Mouse (Mus musculus): ENCODE measurements at regions not wholly inside any gene's neighbourhood (a gene's known extent, or its start where the extent isn't known, plus 50 kb on each side); places are given as distances from the start of the nearest gene placed in this dataset.

DNA sequence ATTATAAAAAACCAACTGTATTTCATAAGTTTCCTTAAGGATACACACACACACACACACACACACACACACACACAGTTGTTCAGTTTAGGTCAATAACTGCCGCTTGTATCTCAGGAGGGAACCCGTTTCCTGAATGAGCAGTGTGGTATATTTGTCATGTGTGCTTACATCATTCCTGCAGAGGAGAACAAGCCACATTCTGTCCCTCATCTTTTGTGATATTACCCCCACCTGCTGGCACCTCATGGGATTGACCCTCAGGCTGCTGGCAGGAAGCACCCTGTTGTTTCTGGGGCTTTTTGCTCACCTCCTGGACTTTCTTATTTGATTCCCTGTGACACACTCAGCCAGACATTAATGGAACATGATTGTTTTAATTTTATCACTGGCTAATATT is 66.4 kb upstream of the Htr1a start:
- Histone ChIP-seq H3K9me3 (ENCODE audit: control insufficient read depth, low read length) (no peaks in the 10 kb centered on the region), H3K9ac (ENCODE audit: low read depth, low read length) (no peak overlapping the region)
- DNase-seq (ENCODE audit: low spot score): peak; percentile 57

DNA sequence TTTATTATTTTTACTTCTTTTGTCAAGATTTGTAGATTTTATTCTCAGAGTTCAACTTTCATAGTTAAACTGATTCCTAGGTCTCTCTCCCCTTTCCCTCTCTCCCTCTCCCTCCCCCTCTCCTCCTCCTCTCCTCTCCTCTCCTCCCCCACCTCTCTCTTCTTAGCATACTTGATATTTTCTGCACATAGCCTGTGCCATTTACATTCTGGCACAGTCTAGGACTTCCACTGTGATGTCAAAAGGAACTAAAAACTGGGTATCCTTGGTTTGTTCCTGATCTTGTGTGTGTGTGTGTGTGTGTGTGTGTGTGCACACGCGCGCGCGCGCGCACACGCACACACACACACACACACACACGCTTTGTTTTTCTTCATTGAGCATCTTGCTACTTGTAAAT is 64.9 kb upstream of the Htr1a start:
- H3K9me3 ChIP-seq (ENCODE audit: control insufficient read depth, low read length): no peaks in the 10 kb centered on the region
- no peaks in the 10 kb centered on the region for H3K36me3 ChIP-seq (ENCODE audit: control insufficient read depth, insufficient read depth, low read length)
- no peak overlapping the region for H3K27ac ChIP-seq (ENCODE audit: low read depth, low read length)
- H3K9ac ChIP-seq (ENCODE audit: low read depth, low read length): no peak overlapping the region
- H3K27me3 ChIP-seq (replicated peaks; ENCODE audit: control insufficient read depth, insufficient read depth, low read length): no peaks in the 10 kb centered on the region
- no peaks in the 10 kb centered on the region for H3K4me1 ChIP-seq (replicated peaks; ENCODE audit: control insufficient read depth, insufficient read depth, low read length)
- ATAC-seq (replicated peaks; ENCODE audit: low FRiP score) (no peak), DNase-seq (ENCODE audit: low spot score) (no peak)
- WGBS: 83% methylated on average over 9 of the region's 9 CpGs
- H3K4me3 ChIP-seq (ENCODE audit: low read depth, low read length): no peak overlapping the region
- no peak overlapping the region for H3K4me2 ChIP-seq

More for the DNA sequence above, 66.4 kb upstream of the Htr1a start:
- 8% methylated on average over 2 of the region's 2 CpGs for WGBS
- Histone ChIP-seq H3K4me3 (ENCODE audit: low read depth, low read length) (no peak overlapping the region), H3K4me1 (replicated peaks; ENCODE audit: control insufficient read depth, insufficient read depth, low read length) (no peaks in the 10 kb centered on the region), H3K27ac (ENCODE audit: low read depth, low read length) (no peak overlapping the region), H3K27me3 (replicated peaks; ENCODE audit: control insufficient read depth, insufficient read depth, low read length) (no peaks in the 10 kb centered on the region), H3K36me3 (ENCODE audit: control insufficient read depth, insufficient read depth, low read length) (no peaks in the 10 kb centered on the region), H3K4me2 (no peak overlapping the region)
- ATAC-seq (replicated peaks; ENCODE audit: low FRiP score): peak; percentile 86

DNA sequence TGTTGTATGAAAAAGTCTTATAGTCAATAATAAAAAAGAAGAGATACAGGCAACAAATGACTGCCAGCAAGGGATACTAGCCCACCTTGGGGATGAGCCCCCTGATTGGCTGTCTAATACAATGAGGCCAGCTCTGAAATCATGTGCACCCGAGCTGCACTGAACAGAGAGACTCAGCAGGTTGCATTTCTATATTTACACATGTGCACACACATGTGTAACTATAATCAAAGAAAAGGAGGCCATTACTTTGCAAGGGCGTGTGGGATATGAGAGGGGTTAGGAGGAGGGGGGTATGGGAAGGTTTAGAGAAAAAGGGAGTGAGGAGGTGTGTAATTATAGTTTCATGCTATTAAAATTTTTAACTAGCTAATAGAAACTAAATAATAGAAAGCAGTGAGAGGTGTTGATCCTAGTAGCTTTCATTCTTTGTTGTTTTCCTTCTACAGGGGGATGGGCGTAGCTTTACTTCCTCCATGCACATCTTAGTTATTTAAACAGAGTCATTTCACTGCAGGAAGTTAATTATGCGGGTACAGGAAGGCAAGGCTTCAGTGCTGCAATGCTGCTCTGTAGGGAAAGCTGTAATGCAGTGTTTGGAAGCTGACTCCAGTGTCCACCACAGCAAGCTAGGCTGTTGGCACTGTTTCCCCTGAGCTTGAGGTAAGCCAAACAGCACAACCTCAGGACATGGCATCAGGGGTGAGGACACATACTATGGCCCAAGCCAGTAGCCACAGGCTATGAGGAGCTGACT is 56.2 kb upstream of the Htr1a start:
- DNase-seq (ENCODE audit: low spot score) (no peak), ATAC-seq (replicated peaks; ENCODE audit: low FRiP score) (no peak)
- 59% methylated on average over 4 of the region's 4 CpGs for WGBS
- H3K9ac ChIP-seq (ENCODE audit: low read depth, low read length): no peak overlapping the region
- H3K9me3 ChIP-seq (ENCODE audit: control insufficient read depth, low read length): no peaks in the 10 kb centered on the region
- H3K27ac ChIP-seq (ENCODE audit: low read depth, low read length): no peak overlapping the region
- no peaks in the 10 kb centered on the region for H3K4me1 ChIP-seq (replicated peaks; ENCODE audit: control insufficient read depth, insufficient read depth, low read length)
- H3K4me2 ChIP-seq: no peak overlapping the region
- no peaks in the 10 kb centered on the region for H3K27me3 ChIP-seq (replicated peaks; ENCODE audit: control insufficient read depth, insufficient read depth, low read length)
- H3K4me3 ChIP-seq (ENCODE audit: low read depth, low read length): no peak overlapping the region
- no peaks in the 10 kb centered on the region for H3K36me3 ChIP-seq (ENCODE audit: control insufficient read depth, insufficient read depth, low read length)
